Mouse (Mus musculus): Measurements from ENCODE around the gene Gm10118.

- TF ChIP-seq POLR2A (IDR thresholded peaks at IDR 0.05; ENCODE audit: low read depth, low read length): no peak
- TF ChIP-seq CTCF (IDR thresholded peaks at IDR 0.05; ENCODE audit: extremely low read depth, insufficient read depth, insufficient read length, insufficient replicate concordance): no peak
Observed at GRCm38 (mm10) chr10:63927334-63927733, at the start of gene Gm10118.

All from spleen, adult 2 months (tissue).